12 mouse cellular contexts compared by ENCODE assay signal in the genomic region with DNA sequence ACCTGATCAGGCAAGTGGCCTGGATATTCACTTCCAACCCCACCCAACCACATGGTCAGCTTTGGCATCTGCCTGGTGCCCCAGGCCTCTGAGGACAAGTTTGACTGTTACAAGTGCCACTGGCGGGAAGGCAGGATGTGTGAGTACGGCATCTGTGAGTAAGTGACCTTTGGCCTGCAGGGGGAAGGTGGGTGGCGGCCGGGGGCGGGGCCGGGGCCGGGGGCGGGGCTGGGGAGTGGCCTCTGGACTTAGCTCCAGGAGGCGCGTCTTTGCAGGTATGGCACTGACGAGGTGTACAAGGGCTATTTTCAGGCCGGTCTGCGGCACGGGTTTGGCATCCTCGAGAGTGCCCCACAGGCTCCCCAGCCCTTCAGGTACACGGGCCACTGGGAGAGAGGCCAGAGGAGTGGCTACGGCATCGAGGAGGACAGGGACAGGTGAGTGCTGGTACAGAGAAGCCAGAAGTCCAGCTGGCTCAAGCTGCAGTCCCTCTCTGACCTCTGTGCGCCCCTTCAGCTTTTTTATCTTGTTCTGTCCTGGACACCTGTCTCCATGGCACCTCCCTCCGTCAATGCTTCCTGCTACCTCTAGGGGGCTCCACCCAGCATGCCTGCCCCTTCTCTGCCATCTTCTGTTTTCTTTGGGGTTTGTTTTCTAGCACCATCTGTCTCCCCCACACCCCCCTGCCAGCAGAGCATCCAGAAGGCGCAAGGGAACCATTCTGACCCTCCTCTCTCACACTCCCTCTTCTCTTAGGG. TPM values are rescaled to one million over a fixed set of nuclear protein-coding genes. Genes with fewer than 3 reads are reported as not detected.
A peak's percentile ranks its signal among the peaks of the same experiment; 100 is the strongest.
DNase-seq lines count a peak whose midpoint lies in the region; ATAC-seq and TF ChIP-seq lines count a peak whose summit lies in the region.
"Had no signal": no experiment of that assay in that cellular context is flagged by ENCODE, and none has a peak within 500 bp of the region (broad histone marks: within the 10 kb centered on the region; RNA-seq: fewer than 3 reads in every experiment).

No protein-coding gene starts in this region.

- no peak overlapping the region for H3K9ac ChIP-seq in limb, embryonic 11.5 days (ENCODE audit: low read length)
- H3K9ac ChIP-seq: neural tube, embryonic 13.5 days had no signal

- TF ChIP-seq CTCF in gastrocnemius, adult 2 months (IDR thresholded peaks at IDR 0.05): peak; percentile 37; the same call in 1 of the 2 replicates

- intact Hi-C loops in gastrocnemius, adult 2 months (cut with DNase I): no loop called here
- intact Hi-C loops in gastrocnemius, postnatal 36 days (cut with DNase I): no loop called here

- no peaks in the 10 kb centered on the region for H3K9me3 ChIP-seq in limb, embryonic 11.5 days (ENCODE audit: control insufficient read depth, low read length)
- H3K9me3 ChIP-seq: neural tube, embryonic 13.5 days had no signal

- H3K27ac ChIP-seq in gastrocnemius, adult 2 months: peak overlapping the region; percentile 24; the same call in 1 of the 2 replicates
- H3K27ac ChIP-seq in limb, embryonic 11.5 days (replicated peaks; ENCODE audit: low read depth, low read length): no peak overlapping the region
- H3K27ac ChIP-seq: neural tube, embryonic 13.5 days had no signal

- no peaks in the 10 kb centered on the region for H3K36me3 ChIP-seq in limb, embryonic 11.5 days (ENCODE audit: control insufficient read depth, insufficient read depth, low read length)
- H3K36me3 ChIP-seq: neural tube, embryonic 13.5 days had no signal

- DNase-seq in gastrocnemius, adult 2 months: no peak
- no peak for DNase-seq in gastrocnemius, postnatal 36 days
- peak; percentile 26 for DNase-seq in A20 (ENCODE audit: low read depth, low spot score)
- peak; percentile 65 for DNase-seq in embryo, embryonic 9.5 days (ENCODE audit: extremely low spot score)
- peak; percentile 47 for DNase-seq in limb, embryonic 11.5 days (ENCODE audit: low spot score)
- DNase-seq in ovary, postnatal 36 days (ENCODE audit: low spot score): no peak
- DNase-seq in urinary bladder, postnatal 14 days (ENCODE audit: low spot score): no peak
- no peak for DNase-seq in Muller cell, postnatal 12 days (ENCODE audit: inconsistent ontology term)
- DNase-seq: heart, postnatal 4 days had no signal

- H3K4me1 ChIP-seq in limb, embryonic 11.5 days (ENCODE audit: control insufficient read depth, insufficient read depth, low read length): peaks cover 6% of the 10 kb centered on the region
- H3K4me1 ChIP-seq: neural tube, embryonic 13.5 days had no signal

- H3K27me3 ChIP-seq in limb, embryonic 11.5 days (ENCODE audit: control insufficient read depth, insufficient read depth, low read length): no peaks in the 10 kb centered on the region
- H3K27me3 ChIP-seq: neural tube, embryonic 13.5 days had no signal

- ATAC-seq in limb, embryonic 11.5 days (ENCODE audit: insufficient number of reproducible peaks, low FRiP score, low TSS enrichment, low read depth): no peak

- H3K4me3 ChIP-seq in gastrocnemius, adult 2 months: no peak overlapping the region
- H3K4me3 ChIP-seq in limb, embryonic 11.5 days (ENCODE audit: low read depth, low read length): no peak overlapping the region
- H3K4me3 ChIP-seq: neural tube, embryonic 13.5 days had no signal

- 11% methylated on average over 20 of the region's 21 CpGs for WGBS in limb, embryonic 11.5 days

- peak overlapping the region; percentile 16; the same call in 1 of the 2 replicates for H3K4me2 ChIP-seq in limb, embryonic 11.5 days (ENCODE audit: low read depth, severe bottlenecking)
- H3K4me2 ChIP-seq: neural tube, embryonic 13.5 days had no signal

RNA-seq across cellular contexts. Expression of a gene that starts 10.3 kb away (rescaled TPM):
- total RNA-seq in gastrocnemius, adult 2 months (2021): under 1 TPM; 0.41 to 0.70 TPM
- under 1 TPM; 0.37 to 0.41 TPM for total RNA-seq in gastrocnemius, postnatal 36 days (2021)
- 0.23 and 0.52 TPM in 2 replicates for polyA plus RNA-seq in limb, embryonic 11.5 days (2014; fragmentation: Nextera tagmentation; extraction: Ambion mirVana)

RNA-seq across cellular contexts. Expression of a gene that starts 10.5 kb away (rescaled TPM):
- total RNA-seq in gastrocnemius, adult 2 months (2021): 1 to 10 TPM; 3.7 to 7.5 TPM
- 1 to 10 TPM; 4.6 to 6.6 TPM for total RNA-seq in gastrocnemius, postnatal 36 days (2021)
- 1.4 and 1.5 TPM in 2 replicates for polyA plus RNA-seq in limb, embryonic 11.5 days (2014; fragmentation: Nextera tagmentation; extraction: Ambion mirVana)

RNA-seq across cellular contexts. Expression of a gene that starts 26.5 kb away (rescaled TPM):
- 1 to 10 TPM in 1 of 2 experiments, not detected in 1; 2.4 TPM for total RNA-seq in gastrocnemius, adult 2 months (2021)
- total RNA-seq in gastrocnemius, postnatal 36 days (2021): 1 to 10 TPM in 1 of 2 experiments, not detected in 1; 1.2 TPM
- not detected in 2 replicates for polyA plus RNA-seq in limb, embryonic 11.5 days (2014; fragmentation: Nextera tagmentation; extraction: Ambion mirVana)
- total RNA-seq: heart, postnatal 4 days had no signal
- polyA plus RNA-seq: limb, embryonic 14.5 days; neural tube, embryonic 13.5 days; urinary bladder, adult 2 months had no signal

RNA-seq across cellular contexts. Expression of a gene that starts 32.4 kb away (rescaled TPM):
- total RNA-seq in gastrocnemius, adult 2 months (2021): not detected
- not detected for total RNA-seq in gastrocnemius, postnatal 36 days (2021)
- 0.51 and 0.69 TPM in 2 replicates for polyA plus RNA-seq in limb, embryonic 11.5 days (2014; fragmentation: Nextera tagmentation; extraction: Ambion mirVana)
- total RNA-seq: heart, postnatal 4 days had no signal
- polyA plus RNA-seq: urinary bladder, adult 2 months had no signal

RNA-seq across cellular contexts. Expression of a gene that starts 45.9 kb away (rescaled TPM):
- total RNA-seq in gastrocnemius, adult 2 months (2021): not detected
- not detected for total RNA-seq in gastrocnemius, postnatal 36 days (2021)
- polyA plus RNA-seq in limb, embryonic 11.5 days (2014; fragmentation: Nextera tagmentation; extraction: Ambion mirVana): not detected in 2 replicates
- total RNA-seq: heart, postnatal 4 days had no signal
- polyA plus RNA-seq: limb, embryonic 14.5 days; neural tube, embryonic 13.5 days; urinary bladder, adult 2 months had no signal

Comparison
In these comparisons a context has a peak if more than half of its experiments do, and no peak if none do; other contexts are left out.
1. DNase-seq: peak in A20 (single experiment), embryo, embryonic 9.5 days (single experiment) and limb, embryonic 11.5 days (single experiment); none in gastrocnemius, adult 2 months (single experiment), gastrocnemius, postnatal 36 days (0 of 2), ovary, postnatal 36 days (single experiment), urinary bladder, postnatal 14 days (single experiment) and Muller cell, postnatal 12 days (single experiment).